Comparison of ENCODE assay signal across 22 mouse cellular contexts in genomic region chr3:78866083-78866726, GRCm38 (mm10).
DNase-seq lines count a peak whose midpoint lies in the region; ATAC-seq lines count a peak whose summit lies in the region.
"Had no signal": no experiment of that assay in that cellular context is flagged by ENCODE, and none has a peak within 500 bp of the region (broad histone marks: within the 10 kb centered on the region; RNA-seq: fewer than 3 reads in every experiment).

No protein-coding gene starts in this region.

- H3K27ac ChIP-seq in forebrain, embryonic 11.5 days (ENCODE audit: low read depth, low read length) = no peak overlapping the region
- H3K27ac ChIP-seq in forebrain, embryonic 16.5 days (ENCODE audit: low read length) = no peak overlapping the region
- no peak overlapping the region for H3K27ac ChIP-seq in kidney, embryonic 16.5 days (ENCODE audit: low read length)
- no peak overlapping the region for H3K27ac ChIP-seq in neural tube, embryonic 11.5 days (ENCODE audit: low read depth, low read length)
- no peak overlapping the region for H3K27ac ChIP-seq in neural tube, embryonic 15.5 days (replicated peaks)
- no peak overlapping the region for H3K27ac ChIP-seq in midbrain, embryonic 16.5 days (ENCODE audit: low read length)
- H3K27ac ChIP-seq: heart, embryonic 15.5 days; intestine, embryonic 15.5 days; limb, embryonic 12.5 days; liver, embryonic 13.5 days; midbrain, embryonic 12.5 days; stomach, embryonic 15.5 days had no signal

- H3K4me2 ChIP-seq in forebrain, embryonic 11.5 days (ENCODE audit: low read depth, low read length, severe bottlenecking) = no peak overlapping the region
- H3K4me2 ChIP-seq in forebrain, embryonic 16.5 days (ENCODE audit: low read length) = no peak overlapping the region
- no peak overlapping the region for H3K4me2 ChIP-seq in kidney, embryonic 16.5 days (replicated peaks; ENCODE audit: low read depth, low read length)
- no peak overlapping the region for H3K4me2 ChIP-seq in neural tube, embryonic 11.5 days (ENCODE audit: low read depth)
- no peak overlapping the region for H3K4me2 ChIP-seq in neural tube, embryonic 15.5 days
- no peak overlapping the region for H3K4me2 ChIP-seq in midbrain, embryonic 16.5 days (ENCODE audit: low read length)
- H3K4me2 ChIP-seq: heart, embryonic 15.5 days; intestine, embryonic 15.5 days; limb, embryonic 12.5 days; liver, embryonic 13.5 days; lung, embryonic 14.5 days; midbrain, embryonic 12.5 days; stomach, embryonic 15.5 days had no signal

- H3K4me1 ChIP-seq in forebrain, embryonic 11.5 days (replicated peaks; ENCODE audit: control insufficient read depth, insufficient read depth, low read length) = no peaks in the 10 kb centered on the region
- H3K4me1 ChIP-seq in forebrain, embryonic 16.5 days (replicated peaks; ENCODE audit: control insufficient read depth, insufficient read depth, low read length) = peaks cover 3% of the 10 kb centered on the region; the same call in 1 of the 2 replicates
- H3K4me1 ChIP-seq in kidney, embryonic 16.5 days (ENCODE audit: insufficient read depth, low read length) = no peaks in the 10 kb centered on the region
- H3K4me1 ChIP-seq in neural tube, embryonic 11.5 days (ENCODE audit: control insufficient read depth, insufficient read depth, low read length) = no peaks in the 10 kb centered on the region
- 0 out of 2 replicates have a peak, but pooled peaks cover 4% of the 10 kb centered on the region for H3K4me1 ChIP-seq in neural tube, embryonic 15.5 days
- H3K4me1 ChIP-seq in midbrain, embryonic 16.5 days (ENCODE audit: control insufficient read depth, insufficient read depth, low read length) = peaks cover 3% of the 10 kb centered on the region; the same call in 1 of the 2 replicates
- H3K4me1 ChIP-seq: heart, embryonic 15.5 days; intestine, embryonic 15.5 days; limb, embryonic 12.5 days; liver, embryonic 13.5 days; stomach, embryonic 15.5 days had no signal

- DNase-seq in forebrain, embryonic 11.5 days (ENCODE audit: low spot score) = no peak
- peak; percentile 11 for DNase-seq in kidney, adult 9 months
- DNase-seq in neural tube, embryonic 11.5 days (ENCODE audit: low spot score) = no peak
- no peak for DNase-seq in heart, postnatal 4 days
- DNase-seq: adrenal gland, postnatal 10 days; cerebellum, adult 11 months; cerebellum, postnatal 14 days; gastrocnemius, postnatal 36 days; liver, embryonic 13.5 days; lung, embryonic 14.5 days; lung, postnatal 4 days; thymus, adult 18-20 months had no signal

- no peaks in the 10 kb centered on the region for H3K9me3 ChIP-seq in forebrain, embryonic 11.5 days (ENCODE audit: control insufficient read depth, low read length)
- H3K9me3 ChIP-seq in forebrain, embryonic 16.5 days (ENCODE audit: control insufficient read depth, low read length) = no peaks in the 10 kb centered on the region
- no peaks in the 10 kb centered on the region for H3K9me3 ChIP-seq in kidney, embryonic 16.5 days (ENCODE audit: low read length)
- H3K9me3 ChIP-seq in neural tube, embryonic 11.5 days (ENCODE audit: control insufficient read depth, low read length) = no peaks in the 10 kb centered on the region
- H3K9me3 ChIP-seq in neural tube, embryonic 15.5 days (replicated peaks) = no peaks in the 10 kb centered on the region
- H3K9me3 ChIP-seq in midbrain, embryonic 16.5 days (replicated peaks; ENCODE audit: control insufficient read depth, low read length, poor library complexity, severe bottlenecking) = no peaks in the 10 kb centered on the region
- H3K9me3 ChIP-seq: heart, embryonic 15.5 days; intestine, embryonic 15.5 days; limb, embryonic 12.5 days; liver, embryonic 13.5 days; midbrain, embryonic 12.5 days; stomach, embryonic 15.5 days had no signal

- ATAC-seq in forebrain, embryonic 11.5 days (replicated peaks; ENCODE audit: low FRiP score) = peak; percentile 83
- ATAC-seq in forebrain, embryonic 16.5 days = no peak
- ATAC-seq in kidney, embryonic 16.5 days (ENCODE audit: low FRiP score, low TSS enrichment) = no peak
- peak; percentile 84 for ATAC-seq in neural tube, embryonic 11.5 days (ENCODE audit: insufficient read depth, low FRiP score, low TSS enrichment)
- no peak for ATAC-seq in neural tube, embryonic 15.5 days (ENCODE audit: low FRiP score)
- ATAC-seq in midbrain, embryonic 16.5 days = peak; percentile 48
- ATAC-seq: intestine, embryonic 15.5 days; Patski had no signal

- no peaks in the 10 kb centered on the region for H3K27me3 ChIP-seq in forebrain, embryonic 11.5 days (ENCODE audit: control insufficient read depth, insufficient read depth, low read length)
- no peaks in the 10 kb centered on the region for H3K27me3 ChIP-seq in forebrain, embryonic 16.5 days (replicated peaks; ENCODE audit: control insufficient read depth, insufficient read depth, low read length)
- H3K27me3 ChIP-seq in kidney, embryonic 16.5 days (ENCODE audit: insufficient read depth, low read length) = no peaks in the 10 kb centered on the region
- no peaks in the 10 kb centered on the region for H3K27me3 ChIP-seq in neural tube, embryonic 11.5 days (ENCODE audit: control insufficient read depth, insufficient read depth, low read length)
- H3K27me3 ChIP-seq in neural tube, embryonic 15.5 days (replicated peaks) = no peaks in the 10 kb centered on the region
- H3K27me3 ChIP-seq in midbrain, embryonic 16.5 days (ENCODE audit: control insufficient read depth, insufficient read depth, low read depth, low read length) = no peaks in the 10 kb centered on the region
- H3K27me3 ChIP-seq: heart, embryonic 15.5 days; intestine, embryonic 15.5 days; limb, embryonic 12.5 days; liver, embryonic 13.5 days; midbrain, embryonic 12.5 days; stomach, embryonic 15.5 days had no signal

- H3K4me3 ChIP-seq in forebrain, embryonic 11.5 days (ENCODE audit: low read depth, low read length) = no peak overlapping the region
- no peak overlapping the region for H3K4me3 ChIP-seq in forebrain, embryonic 16.5 days (replicated peaks; ENCODE audit: low read length)
- no peak overlapping the region for H3K4me3 ChIP-seq in kidney, embryonic 16.5 days (ENCODE audit: low read length)
- no peak overlapping the region for H3K4me3 ChIP-seq in neural tube, embryonic 11.5 days (ENCODE audit: low read depth, low read length)
- H3K4me3 ChIP-seq in neural tube, embryonic 15.5 days (replicated peaks) = no peak overlapping the region
- no peak overlapping the region for H3K4me3 ChIP-seq in midbrain, embryonic 16.5 days (ENCODE audit: low read depth, low read length)
- H3K4me3 ChIP-seq: heart, embryonic 15.5 days; intestine, embryonic 15.5 days; limb, embryonic 12.5 days; liver, embryonic 13.5 days; midbrain, embryonic 12.5 days; stomach, embryonic 15.5 days had no signal

- H3K36me3 ChIP-seq in forebrain, embryonic 11.5 days (ENCODE audit: control insufficient read depth, insufficient read depth, low read length) = no peaks in the 10 kb centered on the region
- no peaks in the 10 kb centered on the region for H3K36me3 ChIP-seq in forebrain, embryonic 16.5 days (ENCODE audit: control insufficient read depth, insufficient read depth)
- H3K36me3 ChIP-seq in kidney, embryonic 16.5 days (ENCODE audit: insufficient read depth, low read length) = no peaks in the 10 kb centered on the region
- H3K36me3 ChIP-seq in neural tube, embryonic 11.5 days (ENCODE audit: control insufficient read depth, insufficient read depth, low read length) = no peaks in the 10 kb centered on the region
- no peaks in the 10 kb centered on the region for H3K36me3 ChIP-seq in neural tube, embryonic 15.5 days
- H3K36me3 ChIP-seq in midbrain, embryonic 16.5 days (ENCODE audit: control insufficient read depth, insufficient read depth, low read length) = no peaks in the 10 kb centered on the region
- H3K36me3 ChIP-seq: heart, embryonic 15.5 days; intestine, embryonic 15.5 days; limb, embryonic 12.5 days; liver, embryonic 13.5 days; midbrain, embryonic 12.5 days; stomach, embryonic 15.5 days had no signal

- 64% methylated on average over 9 of the region's 9 CpGs for WGBS in forebrain, embryonic 11.5 days
- 41% methylated on average over 9 of the region's 9 CpGs for WGBS in forebrain, embryonic 16.5 days
- 76% methylated on average over 9 of the region's 9 CpGs for WGBS in kidney, embryonic 16.5 days
- 65% methylated on average over 9 of the region's 9 CpGs for WGBS in neural tube, embryonic 11.5 days
- 43% methylated on average over 9 of the region's 9 CpGs for WGBS in neural tube, embryonic 15.5 days
- 52% methylated on average over 9 of the region's 9 CpGs for WGBS in midbrain, embryonic 16.5 days

- H3K9ac ChIP-seq in forebrain, embryonic 11.5 days (ENCODE audit: low read length) = no peak overlapping the region
- H3K9ac ChIP-seq in forebrain, embryonic 16.5 days (replicated peaks; ENCODE audit: low read depth, low read length) = no peak overlapping the region
- no peak overlapping the region for H3K9ac ChIP-seq in kidney, embryonic 16.5 days (replicated peaks; ENCODE audit: low read length)
- no peak overlapping the region for H3K9ac ChIP-seq in neural tube, embryonic 11.5 days (ENCODE audit: low read length)
- no peak overlapping the region for H3K9ac ChIP-seq in neural tube, embryonic 15.5 days (replicated peaks)
- H3K9ac ChIP-seq in midbrain, embryonic 16.5 days (ENCODE audit: low read depth, low read length) = no peak overlapping the region
- H3K9ac ChIP-seq: heart, embryonic 15.5 days; intestine, embryonic 15.5 days; limb, embryonic 12.5 days; liver, embryonic 13.5 days; lung, embryonic 14.5 days; midbrain, embryonic 12.5 days; stomach, embryonic 15.5 days had no signal

Comparison
In these comparisons a context has a peak if more than half of its experiments do, and no peak if none do; other contexts are left out.
1. ATAC-seq: peak in forebrain, embryonic 11.5 days (single experiment), neural tube, embryonic 11.5 days (single experiment) and midbrain, embryonic 16.5 days (single experiment); none in forebrain, embryonic 16.5 days (single experiment), kidney, embryonic 16.5 days (single experiment) and neural tube, embryonic 15.5 days (single experiment).